Mouse (Mus musculus): Measurements from ENCODE around the gene Gm17087. TPM values are rescaled to one million over a fixed set of nuclear protein-coding genes. Genes with fewer than 3 reads are reported as not detected.

Gm17087 gene
- polyA plus RNA-seq, 1 experiment from 2014 or later: not detected

Other genes starting within 250 kb of the Gm17087 start
- 1.5 and 1.6 TPM in 2 replicates for gene Prr18, start 229.5 kb downstream of the Gm17087 start, polyA plus RNA-seq (2015; fragmentation: Nextera tagmentation; extraction: Ambion mirVana)
- 0.62 and 0.73 TPM in 2 replicates for gene T2, start 211.0 kb downstream of the Gm17087 start, polyA plus RNA-seq (2015; fragmentation: Nextera tagmentation; extraction: Ambion mirVana)
- 0.13 and 0.40 TPM in 2 replicates for gene T, start 132.5 kb downstream of the Gm17087 start, polyA plus RNA-seq (2015; fragmentation: Nextera tagmentation; extraction: Ambion mirVana)
- gene Pde10a, start 41.6 kb downstream of the Gm17087 start, polyA plus RNA-seq (2015; fragmentation: Nextera tagmentation; extraction: Ambion mirVana): 0.88 and 1.7 TPM in 2 replicates

Measured in lung, embryonic 16.5 days (tissue).